Mouse (Mus musculus) limb, embryonic 13.5 days (tissue): ENCODE measurements at regions not wholly inside any gene's neighbourhood (a gene's known extent, or its start where the extent isn't known, plus 50 kb on each side); places are given as distances from the start of the nearest gene placed in this dataset.

ENCODE experiments used
- ATAC-seq: fragments of 200-750 bp; cut with Nextera tagmentation; 2 replicates; pipeline ENCODE4 v1.8.0; 2017; ENCODE audit warnings: low read depth, moderate number of reproducible peaks, moderate TSS enrichment; ENCODE audit not compliant: low FRiP score
- H3K27ac ChIP-seq: fragments of 300-500 bp; sonication (generic); 2 replicates; pipeline ENCODE4 v1.5.1; 2015; ENCODE audit warnings: inconsistent platforms, mild to moderate bottlenecking, moderate library complexity
- H3K27me3 ChIP-seq: fragments of 300-500 bp; sonication (generic); 2 replicates; pipeline ENCODE4 v1.6.1; 2015; ENCODE audit warnings: mild to moderate bottlenecking, inconsistent platforms
- H3K36me3 ChIP-seq: fragments of 300-500 bp; sonication (generic); 2 replicates; pipeline ENCODE4 v1.6.1; 2015; ENCODE audit warnings: inconsistent platforms, mild to moderate bottlenecking, moderate library complexity
- H3K4me1 ChIP-seq: fragments of 300-500 bp; sonication (generic); 2 replicates; pipeline ENCODE4 v1.6.1; 2015; ENCODE audit warnings: inconsistent platforms
- H3K4me2 ChIP-seq: fragments of 300-500 bp; sonication (generic); replicated peaks from 2 replicates; pipeline ENCODE4 v1.6.1; 2015; ENCODE audit warnings: inconsistent platforms, mild to moderate bottlenecking, moderate library complexity
- H3K4me3 ChIP-seq: fragments of 300-500 bp; sonication (generic); 2 replicates; pipeline ENCODE4 v1.5.1; 2015; ENCODE audit warnings: moderate library complexity, mild to moderate bottlenecking, inconsistent platforms
- H3K9ac ChIP-seq: fragments of 300-500 bp; sonication (generic); 2 replicates; pipeline ENCODE4 v1.6.1; 2015; ENCODE audit warnings: mild to moderate bottlenecking, inconsistent platforms
- H3K9me3 ChIP-seq: fragments of 300-500 bp; sonication (generic); 2 replicates; pipeline ENCODE4 v1.6.1; 2016; ENCODE audit warnings: inconsistent platforms
- WGBS: fragments of 180-500 bp; shearing (Covaris S2); methylation state at CpG from one replicate; pipeline ENCODE4 v1.1.7; 2015; 5-methylcytosine and 5-hydroxymethylcytosine counted together

GRCm38 (mm10) chr1:73721486-73722225 lies 402.6 kb downstream of the Tns1 start:
- ATAC-seq: no peak
- 85% methylated on average over 6 of the region's 6 CpGs for WGBS
- no peaks in the 10 kb centered on the region for H3K27me3 ChIP-seq
- no peaks in the 10 kb centered on the region for H3K9me3 ChIP-seq
- H3K27ac ChIP-seq: no peak overlapping the region
- no peak overlapping the region for H3K4me3 ChIP-seq
- no peak overlapping the region for H3K9ac ChIP-seq
- H3K4me2 ChIP-seq: no peak overlapping the region
- H3K36me3 ChIP-seq: no peaks in the 10 kb centered on the region
- H3K4me1 ChIP-seq: no peaks in the 10 kb centered on the region

DNA sequence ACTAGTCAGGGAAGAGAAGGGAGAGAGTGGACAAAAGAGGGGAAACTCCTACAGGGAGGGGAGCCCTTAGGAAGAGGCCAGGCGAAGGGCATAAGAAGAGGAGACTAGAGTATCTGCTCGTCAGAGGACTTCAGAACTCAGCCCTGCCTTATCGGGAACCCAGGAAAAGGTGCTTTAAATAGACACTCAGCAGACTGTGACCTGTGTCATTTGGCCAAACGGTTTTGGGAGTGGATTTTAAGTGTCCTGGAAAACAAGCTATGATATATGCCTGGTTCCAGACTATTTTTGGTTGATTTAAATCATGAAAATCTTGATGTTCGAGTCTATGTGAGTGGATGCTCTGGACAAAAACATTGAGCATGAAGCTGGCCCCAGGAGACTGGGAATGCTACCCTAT lies 405.8 kb downstream of the Tns1 start:
- no peaks in the 10 kb centered on the region for H3K36me3 ChIP-seq
- H3K4me2 ChIP-seq: no peak overlapping the region
- no peaks in the 10 kb centered on the region for H3K4me1 ChIP-seq
- H3K27ac ChIP-seq: no peak overlapping the region
- no peak overlapping the region for H3K4me3 ChIP-seq
- 77% methylated on average over 5 of the region's 5 CpGs for WGBS
- no peak for ATAC-seq
- H3K9me3 ChIP-seq: no peaks in the 10 kb centered on the region
- H3K9ac ChIP-seq: no peak overlapping the region
- no peaks in the 10 kb centered on the region for H3K27me3 ChIP-seq

DNA sequence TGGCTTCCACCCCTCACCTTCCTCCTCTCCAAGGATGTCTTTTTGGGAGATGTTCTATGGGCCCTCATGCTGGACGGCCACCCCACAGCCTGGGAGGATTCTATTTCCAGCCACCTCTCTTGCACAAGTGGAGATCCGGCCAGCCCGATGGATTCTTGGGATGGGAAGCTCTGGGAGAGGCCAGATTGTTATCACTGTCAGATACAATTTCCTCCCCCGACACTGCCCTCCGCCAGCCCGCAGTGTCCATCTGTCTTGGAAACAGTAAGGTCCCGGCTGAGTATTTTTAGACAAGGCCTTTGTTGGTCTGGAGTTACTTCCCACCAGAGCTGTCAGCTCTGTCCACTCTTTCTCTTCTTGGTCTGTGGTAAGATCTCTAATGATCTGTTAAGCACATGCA lies 406.8 kb downstream of the Tns1 start:
- 90% methylated on average over 7 of the region's 7 CpGs for WGBS
- H3K4me3 ChIP-seq: no peak overlapping the region
- no peaks in the 10 kb centered on the region for H3K27me3 ChIP-seq
- H3K4me1 ChIP-seq: no peaks in the 10 kb centered on the region
- no peak overlapping the region for H3K9ac ChIP-seq
- no peak overlapping the region for H3K4me2 ChIP-seq
- H3K27ac ChIP-seq: no peak overlapping the region
- no peak for ATAC-seq
- H3K36me3 ChIP-seq: no peaks in the 10 kb centered on the region
- no peaks in the 10 kb centered on the region for H3K9me3 ChIP-seq

DNA sequence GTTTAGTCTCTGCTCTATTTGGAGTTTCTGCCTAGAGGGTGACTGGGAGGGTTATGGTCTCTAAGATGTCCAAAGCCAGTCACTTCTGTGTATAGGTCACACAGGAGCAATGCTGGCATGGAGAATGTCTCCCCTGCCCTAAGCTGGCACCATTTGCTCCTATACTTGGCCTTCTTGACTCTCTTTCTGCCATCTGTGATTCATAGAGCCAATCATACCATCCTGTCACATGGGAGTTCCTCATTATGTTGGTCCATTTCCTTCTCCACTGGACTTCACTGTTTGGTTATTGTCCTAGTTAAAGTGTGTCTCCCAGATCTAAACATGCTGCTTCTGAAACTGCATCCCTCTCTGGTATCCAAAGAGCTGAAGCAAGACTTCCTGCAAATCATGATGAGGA lies 407.3 kb downstream of the Tns1 start:
- Histone ChIP-seq H3K36me3 (no peaks in the 10 kb centered on the region), H3K9me3 (no peaks in the 10 kb centered on the region), H3K27me3 (no peaks in the 10 kb centered on the region), H3K4me1 (no peaks in the 10 kb centered on the region), H3K9ac (no peak overlapping the region), H3K4me2 (no peak overlapping the region), H3K27ac (no peak overlapping the region), H3K4me3 (no peak overlapping the region)
- no peak for ATAC-seq

DNA sequence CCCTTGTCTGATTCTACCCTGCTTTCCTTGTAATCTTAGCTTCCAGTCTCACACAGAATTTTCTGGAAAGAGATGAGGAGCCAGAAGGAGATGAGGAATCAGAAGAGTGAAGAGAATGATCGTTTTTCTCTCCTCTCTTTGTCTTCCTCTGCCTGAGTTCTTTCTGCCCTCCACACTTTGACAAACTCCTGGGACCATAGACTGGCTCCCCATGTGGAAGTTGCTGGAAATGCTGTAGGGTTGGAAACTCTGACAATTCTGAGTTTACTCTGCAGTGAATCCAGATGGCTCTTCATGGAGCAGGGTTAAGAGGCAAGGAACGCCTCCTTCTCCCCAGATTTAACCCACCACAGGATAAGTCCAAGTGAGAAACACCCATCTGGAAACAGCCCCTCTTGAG lies 408.7 kb downstream of the Tns1 start:
- Histone ChIP-seq H3K9me3 (no peaks in the 10 kb centered on the region), H3K4me2 (no peak overlapping the region), H3K36me3 (no peaks in the 10 kb centered on the region), H3K4me1 (no peaks in the 10 kb centered on the region), H3K27ac (no peak overlapping the region), H3K4me3 (no peak overlapping the region), H3K9ac (no peak overlapping the region), H3K27me3 (no peaks in the 10 kb centered on the region)
- WGBS: 59% methylated on average over 2 of the region's 2 CpGs
- no peak for ATAC-seq

DNA sequence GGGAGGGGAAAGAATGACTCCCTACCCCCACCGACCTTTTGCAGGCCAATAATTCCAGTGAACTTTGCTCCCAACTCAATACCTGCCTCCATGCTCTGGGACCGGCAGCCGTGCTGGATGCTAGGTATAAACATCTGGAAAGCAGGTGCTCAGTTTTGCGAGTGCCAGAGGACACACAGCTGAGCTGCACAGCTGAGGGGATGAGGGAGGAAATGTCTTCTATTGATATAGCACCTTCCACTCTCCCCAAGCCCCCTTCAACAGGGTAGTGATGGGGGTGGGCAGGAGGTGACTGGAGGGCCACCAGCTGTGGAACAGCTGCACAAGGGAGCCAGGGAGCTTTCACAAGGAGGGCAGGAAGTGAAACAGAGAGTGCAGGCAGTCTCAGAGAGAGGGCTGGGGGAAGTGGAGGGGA lies 421.8 kb downstream of the Tns1 start:
- Histone ChIP-seq H3K27me3 (no peaks in the 10 kb centered on the region), H3K4me1 (peaks cover 13% of the 10 kb centered on the region), H3K36me3 (no peaks in the 10 kb centered on the region), H3K27ac (0 out of 2 replicates have a peak overlapping the region, but pooled peaks have one; percentile 28), H3K4me2 (no peak overlapping the region), H3K4me3 (no peak overlapping the region), H3K9me3 (no peaks in the 10 kb centered on the region), H3K9ac (no peak overlapping the region)
- ATAC-seq: peak; percentile 95
- 8% methylated on average over 4 of the region's 4 CpGs for WGBS

DNA sequence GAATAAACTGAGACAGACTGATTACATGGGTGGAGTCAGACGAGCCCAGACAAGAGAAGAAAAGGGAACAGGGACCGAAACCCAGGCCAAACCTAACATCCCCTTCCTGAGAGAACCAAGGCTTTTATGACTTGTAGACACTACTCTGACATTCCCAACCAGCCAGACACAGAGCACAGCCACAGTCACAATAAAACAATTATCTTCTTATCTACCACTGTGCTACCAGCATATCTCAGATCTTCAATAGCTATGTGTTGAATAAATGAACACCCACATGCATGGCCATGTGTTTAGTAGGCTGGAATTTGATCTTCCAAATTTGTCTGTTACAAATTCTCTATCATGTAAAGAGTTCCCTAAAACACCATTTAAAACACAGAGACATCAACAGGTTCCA lies 430.7 kb downstream of the Tns1 start:
- Histone ChIP-seq H3K4me2 (no peak overlapping the region), H3K9me3 (no peaks in the 10 kb centered on the region), H3K27me3 (no peaks in the 10 kb centered on the region), H3K4me1 (no peaks in the 10 kb centered on the region), H3K27ac (no peak overlapping the region), H3K4me3 (no peak overlapping the region), H3K9ac (no peak overlapping the region), H3K36me3 (no peaks in the 10 kb centered on the region)
- 71% methylated on average over 2 of the region's 2 CpGs for WGBS
- ATAC-seq: no peak

DNA sequence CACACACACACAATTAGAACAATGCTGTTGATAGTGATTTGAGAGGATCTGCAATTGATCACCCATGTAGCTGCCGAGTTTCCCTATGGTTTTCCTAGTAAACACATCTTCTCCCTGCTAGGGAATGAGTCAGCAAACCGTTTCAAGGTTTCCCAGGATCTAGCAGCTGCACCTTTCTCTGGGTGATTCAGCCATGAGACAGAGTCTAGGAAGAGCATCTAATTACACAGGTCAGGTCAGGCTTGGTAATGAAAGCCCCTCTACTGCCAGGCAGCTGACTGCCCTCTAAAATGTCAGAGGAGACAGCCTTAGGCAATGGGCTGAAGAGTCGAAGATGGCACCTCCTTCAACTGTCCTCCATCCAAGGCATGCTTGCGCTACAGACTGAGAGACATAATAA lies 438.5 kb downstream of the Tns1 start:
- H3K27me3 ChIP-seq: no peaks in the 10 kb centered on the region
- H3K4me1 ChIP-seq: 0 out of 2 replicates have a peak, but pooled peaks cover 4% of the 10 kb centered on the region
- no peak overlapping the region for H3K9ac ChIP-seq
- no peak overlapping the region for H3K27ac ChIP-seq
- H3K4me3 ChIP-seq: no peak overlapping the region
- WGBS: 80% methylated on average over 4 of the region's 4 CpGs
- ATAC-seq: no peak
- H3K36me3 ChIP-seq: no peaks in the 10 kb centered on the region
- no peaks in the 10 kb centered on the region for H3K9me3 ChIP-seq
- no peak overlapping the region for H3K4me2 ChIP-seq

- no peaks in the 10 kb centered on the region for H3K27me3 ChIP-seq
- H3K4me3 ChIP-seq: no peak overlapping the region
- H3K9ac ChIP-seq: no peak overlapping the region
- H3K4me2 ChIP-seq: no peak overlapping the region
- 88% methylated on average over 4 of the region's 4 CpGs for WGBS
- H3K4me1 ChIP-seq: 0 out of 2 replicates have a peak, but pooled peaks cover 4% of the 10 kb centered on the region
- no peaks in the 10 kb centered on the region for H3K36me3 ChIP-seq
- ATAC-seq: no peak
- H3K27ac ChIP-seq: no peak overlapping the region
- H3K9me3 ChIP-seq: no peaks in the 10 kb centered on the region
Observed at GRCm38 (mm10) chr1:73685066-73685465, 439.2 kb downstream of the Tns1 start.

DNA sequence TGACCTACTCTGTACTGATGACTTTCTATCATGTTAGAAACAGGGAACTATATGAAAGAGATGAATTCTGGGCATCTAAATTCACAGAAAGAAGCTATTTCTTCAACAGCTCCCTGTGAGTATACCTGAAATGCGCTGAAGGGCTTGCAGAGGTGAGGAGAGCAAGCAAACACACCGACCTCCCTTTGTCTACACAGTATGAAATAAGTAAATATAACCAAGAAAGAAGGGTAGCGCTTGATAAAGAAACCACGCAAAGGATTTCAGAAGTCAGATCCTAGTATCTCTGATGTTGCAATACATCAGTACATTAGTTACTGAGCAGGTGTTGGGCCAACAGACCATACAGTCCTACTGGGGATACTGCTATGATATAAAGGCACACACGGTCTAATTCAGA lies 440.1 kb downstream of the Tns1 start:
- 93% methylated on average over 5 of the region's 5 CpGs for WGBS
- H3K27ac ChIP-seq: no peak overlapping the region
- no peaks in the 10 kb centered on the region for H3K9me3 ChIP-seq
- no peaks in the 10 kb centered on the region for H3K36me3 ChIP-seq
- 0 out of 2 replicates have a peak, but pooled peaks cover 4% of the 10 kb centered on the region for H3K4me1 ChIP-seq
- H3K4me3 ChIP-seq: no peak overlapping the region
- ATAC-seq: no peak
- H3K27me3 ChIP-seq: no peaks in the 10 kb centered on the region
- no peak overlapping the region for H3K9ac ChIP-seq
- H3K4me2 ChIP-seq: no peak overlapping the region

DNA sequence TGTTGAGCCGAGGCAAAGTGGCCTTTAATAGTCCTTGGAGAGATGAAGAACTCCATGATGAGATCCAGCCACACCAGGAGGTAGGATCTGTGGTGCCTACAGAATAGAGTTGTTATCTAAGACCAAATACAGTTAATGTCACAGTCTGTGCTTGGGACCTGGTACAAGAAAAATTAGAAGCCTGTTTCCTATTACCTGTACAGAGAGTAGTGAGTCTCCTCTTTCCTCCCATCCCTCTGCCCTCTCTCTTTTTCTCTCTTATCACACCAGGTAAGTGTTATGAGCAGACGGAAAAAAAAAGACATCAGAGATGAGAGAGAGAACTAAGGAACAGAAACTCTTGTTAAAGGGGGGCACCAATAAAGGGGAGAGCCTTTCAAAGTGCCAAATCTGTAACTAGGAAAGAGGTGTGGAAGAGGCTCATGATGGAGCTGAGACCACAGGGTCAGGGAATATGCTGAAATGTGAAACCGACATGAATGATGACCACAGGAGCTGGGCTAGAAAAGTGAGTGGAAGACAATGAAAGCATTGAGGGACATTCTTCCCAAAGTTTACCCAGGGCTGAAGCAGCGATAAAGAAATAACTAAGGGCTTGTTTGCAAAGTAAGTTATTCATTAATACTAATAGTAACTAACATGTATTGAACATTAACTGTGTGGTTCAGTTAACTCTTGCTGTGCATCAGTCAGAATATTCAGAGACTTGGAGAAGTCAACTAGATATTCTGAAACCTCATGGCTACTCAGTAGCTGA lies 440.9 kb downstream of the Tns1 start:
- Histone ChIP-seq H3K27ac (no peak overlapping the region), H3K4me3 (no peak overlapping the region), H3K4me1 (0 out of 2 replicates have a peak, but pooled peaks cover 4% of the 10 kb centered on the region), H3K9ac (no peak overlapping the region), H3K27me3 (no peaks in the 10 kb centered on the region), H3K4me2 (no peak overlapping the region), H3K9me3 (no peaks in the 10 kb centered on the region), H3K36me3 (no peaks in the 10 kb centered on the region)
- 67% methylated on average over 4 of the region's 4 CpGs for WGBS
- ATAC-seq: no peak

DNA sequence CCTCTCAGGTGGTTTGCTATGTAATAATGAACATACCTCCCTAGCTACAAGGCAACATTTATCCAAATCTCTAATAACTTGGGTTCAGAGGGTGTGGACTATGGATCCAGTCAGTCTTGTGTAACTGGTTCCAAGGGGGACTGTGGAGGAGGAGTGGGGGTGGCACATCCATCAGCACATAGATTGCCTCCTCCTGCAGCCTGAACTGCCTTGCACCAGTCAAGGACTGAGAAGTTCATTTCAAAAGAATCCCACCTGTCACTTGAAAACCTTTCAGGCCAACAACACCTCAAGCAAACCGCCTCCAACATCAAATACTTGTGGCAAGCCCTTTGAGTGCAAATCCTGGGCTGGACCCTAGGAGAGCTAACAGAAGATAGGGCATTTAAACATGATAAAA lies 442.6 kb downstream of the Tns1 start:
- Histone ChIP-seq H3K36me3 (no peaks in the 10 kb centered on the region), H3K27me3 (no peaks in the 10 kb centered on the region), H3K27ac (no peak overlapping the region), H3K9ac (no peak overlapping the region), H3K4me1 (0 out of 2 replicates have a peak, but pooled peaks cover 4% of the 10 kb centered on the region), H3K9me3 (no peaks in the 10 kb centered on the region), H3K4me2 (no peak overlapping the region), H3K4me3 (no peak overlapping the region)
- no peak for ATAC-seq
- WGBS: 61% methylated on average over 1 of the region's 1 CpGs
